Mouse (Mus musculus) liver, adult 2 months (tissue): ENCODE data around the gene Phip.

ENCODE experiments used
- CTCF ChIP-seq: fragments of 200-500 bp; IDR thresholded peaks from 2 replicates; pipeline ENCODE4 v1.5.1; 2011; ENCODE audit warnings: low read depth, low read length, control low read depth
- POLR2A ChIP-seq: fragments of 200-500 bp; IDR thresholded peaks from 2 replicates; pipeline ENCODE4 v1.6.1; 2011; ENCODE audit warnings: low read length, control low read depth; ENCODE audit not compliant: insufficient read depth; ENCODE audit errors: extremely low read depth

- TF ChIP-seq CTCF: no peak
- TF ChIP-seq POLR2A: no peak
Observed at GRCm38 (mm10) chr9:82861316-82861715, 114.0 kb downstream of the Phip start.
